Mouse (Mus musculus): ENCODE data around the gene Cep95. TPM values are rescaled to one million over a fixed set of nuclear protein-coding genes. Genes with fewer than 3 reads are reported as not detected.

The Cep95 gene
- polyA plus RNA-seq, 1 experiment from 2014 or later: 15.1 TPM

GRCm38 (mm10) chr11:106751039-106752018 lies 37.7 kb upstream of the Cep95 start, which contains the start of gene Milr1:
Gene Milr1, plus strand, starts transcription at chr11:106751226.
- Histone ChIP-seq H3K4me3 (ENCODE audit: low read depth, low read length) (no peak within 1 kb of the TSS), H3K9me3 (ENCODE audit: control insufficient read depth, low read length) (no peaks in the 10 kb centered on the region), H3K4me1 (ENCODE audit: control insufficient read depth, insufficient read depth, low read length) (no peaks in the 10 kb centered on the region), H3K27me3 (ENCODE audit: control insufficient read depth, insufficient read depth, low read length) (no peaks in the 10 kb centered on the region), H3K27ac (ENCODE audit: low read depth, low read length) (no peak within 1 kb of the TSS), H3K36me3 (ENCODE audit: control insufficient read depth, insufficient read depth, low read length) (no peaks in the 10 kb centered on the region), H3K4me2 (ENCODE audit: low read depth, low read length) (no peak within 1 kb of the TSS), H3K9ac (replicated peaks; ENCODE audit: low read depth, low read length) (no peak within 1 kb of the TSS)
- 91% methylated on average over 17 of the region's 17 CpGs for WGBS
- no peak for ATAC-seq (ENCODE audit: low read depth)

GRCm38 (mm10) chr11:106752103-106752502 lies 36.9 kb upstream of the Cep95 start:
- H3K9me3 ChIP-seq (ENCODE audit: control insufficient read depth, low read length): no peaks in the 10 kb centered on the region
- H3K27me3 ChIP-seq (ENCODE audit: control insufficient read depth, insufficient read depth, low read length): no peaks in the 10 kb centered on the region
- H3K9ac ChIP-seq (replicated peaks; ENCODE audit: low read depth, low read length): no peak overlapping the region
- H3K36me3 ChIP-seq (ENCODE audit: control insufficient read depth, insufficient read depth, low read length): no peaks in the 10 kb centered on the region
- H3K4me1 ChIP-seq (ENCODE audit: control insufficient read depth, insufficient read depth, low read length): no peaks in the 10 kb centered on the region
- no peak overlapping the region for H3K4me2 ChIP-seq (ENCODE audit: low read depth, low read length)
- 94% methylated on average over 7 of the region's 7 CpGs for WGBS
- H3K27ac ChIP-seq (ENCODE audit: low read depth, low read length): no peak overlapping the region
- no peak for ATAC-seq (ENCODE audit: low read depth)
- H3K4me3 ChIP-seq (ENCODE audit: low read depth, low read length): no peak overlapping the region

- Histone ChIP-seq H3K4me1 (ENCODE audit: control insufficient read depth, insufficient read depth, low read length) (no peaks in the 10 kb centered on the region), H3K9me3 (ENCODE audit: control insufficient read depth, low read length) (no peaks in the 10 kb centered on the region), H3K36me3 (ENCODE audit: control insufficient read depth, insufficient read depth, low read length) (no peaks in the 10 kb centered on the region), H3K4me2 (ENCODE audit: low read depth, low read length) (no peak overlapping the region), H3K27me3 (ENCODE audit: control insufficient read depth, insufficient read depth, low read length) (no peaks in the 10 kb centered on the region), H3K4me3 (ENCODE audit: low read depth, low read length) (no peak overlapping the region), H3K9ac (replicated peaks; ENCODE audit: low read depth, low read length) (no peak overlapping the region), H3K27ac (ENCODE audit: low read depth, low read length) (no peak overlapping the region)
- no peak for ATAC-seq (ENCODE audit: low read depth)
- 93% methylated on average over 6 of the region's 6 CpGs for WGBS
Measured at GRCm38 (mm10) chr11:106753314-106753713, 35.7 kb upstream of the Cep95 start.

DNA sequence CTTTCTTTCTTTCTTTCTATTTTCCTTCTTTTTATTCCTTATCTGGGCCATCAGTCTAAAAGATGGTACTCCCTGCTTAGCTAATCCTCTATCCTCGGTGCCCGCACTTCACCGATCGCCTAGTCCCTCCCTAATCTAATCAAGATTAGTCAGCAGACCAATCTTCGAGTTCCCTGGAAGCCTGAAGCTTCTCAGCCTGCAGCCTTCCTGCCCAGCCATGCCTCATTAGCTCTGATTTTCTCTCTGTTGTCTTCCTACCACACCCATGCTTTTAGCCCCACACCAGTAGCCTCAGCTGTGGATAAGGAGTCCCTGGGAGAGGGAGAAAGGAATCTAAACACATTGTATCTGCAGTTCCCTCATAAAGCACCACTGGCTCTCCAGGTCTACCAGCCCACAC lies 33.5 kb upstream of the Cep95 start:
- WGBS: 77% methylated on average over 5 of the region's 5 CpGs

GRCm38 (mm10) chr11:106759028-106759427 lies 30.0 kb upstream of the Cep95 start:
- no peaks in the 10 kb centered on the region for H3K4me1 ChIP-seq (ENCODE audit: control insufficient read depth, insufficient read depth, low read length)
- H3K9ac ChIP-seq (replicated peaks; ENCODE audit: low read depth, low read length): no peak overlapping the region
- H3K36me3 ChIP-seq (ENCODE audit: control insufficient read depth, insufficient read depth, low read length): no peaks in the 10 kb centered on the region
- 94% methylated on average over 3 of the region's 3 CpGs for WGBS
- no peaks in the 10 kb centered on the region for H3K9me3 ChIP-seq (ENCODE audit: control insufficient read depth, low read length)
- no peak overlapping the region for H3K4me3 ChIP-seq (ENCODE audit: low read depth, low read length)
- H3K4me2 ChIP-seq (ENCODE audit: low read depth, low read length): no peak overlapping the region
- ATAC-seq (ENCODE audit: low read depth): no peak
- H3K27ac ChIP-seq (ENCODE audit: low read depth, low read length): no peak overlapping the region
- no peaks in the 10 kb centered on the region for H3K27me3 ChIP-seq (ENCODE audit: control insufficient read depth, insufficient read depth, low read length)

More for the DNA sequence above, 33.5 kb upstream of the Cep95 start:
- H3K4me3 ChIP-seq (ENCODE audit: low read depth, low read length): no peak overlapping the region
- no peak overlapping the region for H3K4me2 ChIP-seq (ENCODE audit: low read depth, low read length)
- no peaks in the 10 kb centered on the region for H3K27me3 ChIP-seq (ENCODE audit: control insufficient read depth, insufficient read depth, low read length)
- no peaks in the 10 kb centered on the region for H3K9me3 ChIP-seq (ENCODE audit: control insufficient read depth, low read length)
- H3K27ac ChIP-seq (ENCODE audit: low read depth, low read length): no peak overlapping the region
- H3K4me1 ChIP-seq (ENCODE audit: control insufficient read depth, insufficient read depth, low read length): no peaks in the 10 kb centered on the region
- no peak overlapping the region for H3K9ac ChIP-seq (replicated peaks; ENCODE audit: low read depth, low read length)
- no peaks in the 10 kb centered on the region for H3K36me3 ChIP-seq (ENCODE audit: control insufficient read depth, insufficient read depth, low read length)
- ATAC-seq (ENCODE audit: low read depth): no peak

DNA sequence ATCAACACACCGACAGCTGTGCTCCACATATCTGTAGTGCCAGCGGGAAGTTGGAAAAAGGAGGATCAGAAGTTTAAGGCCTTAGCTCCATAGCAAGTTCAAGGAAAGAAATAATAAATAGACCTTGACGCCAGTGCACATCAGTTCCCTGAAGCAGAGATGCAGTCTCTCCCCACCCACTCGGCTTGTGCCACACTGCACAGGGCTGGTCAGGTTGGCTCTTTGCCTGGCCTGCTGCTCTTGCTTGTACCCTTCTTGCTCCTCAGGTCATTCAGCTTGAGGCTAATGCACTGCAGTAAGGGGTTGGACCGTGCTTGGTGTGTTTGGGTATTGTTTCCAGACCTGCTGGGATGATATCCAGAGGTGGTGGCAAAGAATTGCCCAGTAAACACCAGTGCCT lies 28.5 kb upstream of the Cep95 start:
- WGBS: 94% methylated on average over 5 of the region's 5 CpGs
- no peak overlapping the region for H3K9ac ChIP-seq (replicated peaks; ENCODE audit: low read depth, low read length)
- no peaks in the 10 kb centered on the region for H3K4me1 ChIP-seq (ENCODE audit: control insufficient read depth, insufficient read depth, low read length)
- H3K4me3 ChIP-seq (ENCODE audit: low read depth, low read length): no peak overlapping the region
- H3K9me3 ChIP-seq (ENCODE audit: control insufficient read depth, low read length): no peaks in the 10 kb centered on the region
- H3K36me3 ChIP-seq (ENCODE audit: control insufficient read depth, insufficient read depth, low read length): no peaks in the 10 kb centered on the region
- no peak overlapping the region for H3K27ac ChIP-seq (ENCODE audit: low read depth, low read length)
- H3K27me3 ChIP-seq (ENCODE audit: control insufficient read depth, insufficient read depth, low read length): no peaks in the 10 kb centered on the region
- H3K4me2 ChIP-seq (ENCODE audit: low read depth, low read length): no peak overlapping the region
- ATAC-seq (ENCODE audit: low read depth): no peak

GRCm38 (mm10) chr11:106762139-106762799 lies 26.8 kb upstream of the Cep95 start:
- Histone ChIP-seq H3K4me3 (ENCODE audit: low read depth, low read length) (no peak overlapping the region), H3K4me2 (ENCODE audit: low read depth, low read length) (no peak overlapping the region), H3K27me3 (ENCODE audit: control insufficient read depth, insufficient read depth, low read length) (no peaks in the 10 kb centered on the region), H3K27ac (ENCODE audit: low read depth, low read length) (no peak overlapping the region), H3K9me3 (ENCODE audit: control insufficient read depth, low read length) (no peaks in the 10 kb centered on the region), H3K36me3 (ENCODE audit: control insufficient read depth, insufficient read depth, low read length) (peaks cover 11% of the 10 kb centered on the region; the same call in 1 of the 2 replicates), H3K9ac (replicated peaks; ENCODE audit: low read depth, low read length) (no peak overlapping the region), H3K4me1 (ENCODE audit: control insufficient read depth, insufficient read depth, low read length) (no peaks in the 10 kb centered on the region)
- no peak for ATAC-seq (ENCODE audit: low read depth)
- WGBS: 56% methylated on average over 5 of the region's 5 CpGs

DNA sequence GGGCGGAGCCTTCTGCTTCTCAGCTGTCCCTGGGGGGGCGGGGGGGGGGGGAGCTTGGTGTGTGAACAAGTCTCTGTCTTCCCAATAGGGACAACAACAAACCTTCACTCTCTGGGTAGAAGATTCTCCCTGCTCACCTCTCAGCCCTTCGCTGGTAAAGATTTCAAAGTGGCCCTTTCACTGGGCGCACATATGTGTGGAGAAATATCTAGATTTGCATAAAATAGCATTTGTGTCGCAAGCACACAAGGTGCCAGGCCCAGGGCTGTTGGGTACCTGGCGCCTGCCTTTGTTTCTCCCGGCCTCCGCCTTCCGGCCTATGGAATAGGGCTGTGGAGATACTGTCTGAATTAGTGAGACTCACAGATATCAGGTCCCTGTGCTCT lies 26.3 kb upstream of the Cep95 start:
- WGBS: 81% methylated on average over 9 of the region's 9 CpGs
- no peak overlapping the region for H3K27ac ChIP-seq (ENCODE audit: low read depth, low read length)

GRCm38 (mm10) chr11:106766611-106767162 lies 22.4 kb upstream of the Cep95 start:
- 93% methylated on average over 4 of the region's 4 CpGs for WGBS
- Histone ChIP-seq H3K9me3 (ENCODE audit: control insufficient read depth, low read length) (no peaks in the 10 kb centered on the region), H3K27ac (ENCODE audit: low read depth, low read length) (no peak overlapping the region), H3K9ac (replicated peaks; ENCODE audit: low read depth, low read length) (no peak overlapping the region), H3K36me3 (ENCODE audit: control insufficient read depth, insufficient read depth, low read length) (peaks cover 25% of the 10 kb centered on the region; the same call in 1 of the 2 replicates), H3K4me2 (ENCODE audit: low read depth, low read length) (no peak overlapping the region), H3K27me3 (ENCODE audit: control insufficient read depth, insufficient read depth, low read length) (no peaks in the 10 kb centered on the region), H3K4me1 (ENCODE audit: control insufficient read depth, insufficient read depth, low read length) (no peaks in the 10 kb centered on the region), H3K4me3 (ENCODE audit: low read depth, low read length) (no peak overlapping the region)
- no peak for ATAC-seq (ENCODE audit: low read depth)

More for the DNA sequence above, 26.3 kb upstream of the Cep95 start:
- Histone ChIP-seq H3K4me3 (ENCODE audit: low read depth, low read length) (no peak overlapping the region), H3K36me3 (ENCODE audit: control insufficient read depth, insufficient read depth, low read length) (peaks cover 14% of the 10 kb centered on the region; the same call in 1 of the 2 replicates), H3K9me3 (ENCODE audit: control insufficient read depth, low read length) (no peaks in the 10 kb centered on the region), H3K4me1 (ENCODE audit: control insufficient read depth, insufficient read depth, low read length) (no peaks in the 10 kb centered on the region), H3K9ac (replicated peaks; ENCODE audit: low read depth, low read length) (no peak overlapping the region), H3K27me3 (ENCODE audit: control insufficient read depth, insufficient read depth, low read length) (no peaks in the 10 kb centered on the region), H3K4me2 (ENCODE audit: low read depth, low read length) (no peak overlapping the region)
- ATAC-seq (ENCODE audit: low read depth): no peak
